Mouse (Mus musculus) kidney, adult 8-10 months (tissue): ENCODE measurements around the gene Hspa13.

Source experiments
- DNase-seq, 2 experiments: peaks; one replicate each; pipeline ENCODE4 v3.0.0; 2022

Gene Hspa13

GRCm38 (mm10) chr16:75766388-75767249 is at the start of gene Hspa13:
Gene Hspa13 (minus strand): TSS chr16:75767104.
- DNase-seq: peak; percentile 98 to 99

GRCm38 (mm10) chr16:75779271-75779670 is 12.4 kb upstream of the Hspa13 start:
- DNase-seq: peak in 1 of 2 experiments; percentile 9

GRCm38 (mm10) chr16:75773222-75773621 is 6.3 kb upstream of the Hspa13 start:
- DNase-seq: no peak

GRCm38 (mm10) chr16:75767250-75768002 is 522 bp upstream of the Hspa13 start:
- peak; percentile 15 to 30 for DNase-seq

- DNase-seq: no peak
Observed at GRCm38 (mm10) chr16:75752876-75753275, 14.0 kb downstream of the Hspa13 start.

GRCm38 (mm10) chr16:75750103-75750502 is 16.8 kb downstream of the Hspa13 start:
- DNase-seq: no peak

- no peak for DNase-seq
Observed at GRCm38 (mm10) chr16:75748926-75749325, 18.0 kb downstream of the Hspa13 start.

- DNase-seq: no peak
Observed at GRCm38 (mm10) chr16:75744014-75744413, 22.9 kb downstream of the Hspa13 start.

GRCm38 (mm10) chr16:75717405-75718173 is 49.3 kb downstream of the Hspa13 start:
- no peak for DNase-seq

GRCm38 (mm10) chr16:75696176-75696575 is 70.7 kb downstream of the Hspa13 start:
- DNase-seq: peak; percentile 27 to 61
